Comparison of ENCODE assay signal across 8 mouse cellular contexts in the genomic region with DNA sequence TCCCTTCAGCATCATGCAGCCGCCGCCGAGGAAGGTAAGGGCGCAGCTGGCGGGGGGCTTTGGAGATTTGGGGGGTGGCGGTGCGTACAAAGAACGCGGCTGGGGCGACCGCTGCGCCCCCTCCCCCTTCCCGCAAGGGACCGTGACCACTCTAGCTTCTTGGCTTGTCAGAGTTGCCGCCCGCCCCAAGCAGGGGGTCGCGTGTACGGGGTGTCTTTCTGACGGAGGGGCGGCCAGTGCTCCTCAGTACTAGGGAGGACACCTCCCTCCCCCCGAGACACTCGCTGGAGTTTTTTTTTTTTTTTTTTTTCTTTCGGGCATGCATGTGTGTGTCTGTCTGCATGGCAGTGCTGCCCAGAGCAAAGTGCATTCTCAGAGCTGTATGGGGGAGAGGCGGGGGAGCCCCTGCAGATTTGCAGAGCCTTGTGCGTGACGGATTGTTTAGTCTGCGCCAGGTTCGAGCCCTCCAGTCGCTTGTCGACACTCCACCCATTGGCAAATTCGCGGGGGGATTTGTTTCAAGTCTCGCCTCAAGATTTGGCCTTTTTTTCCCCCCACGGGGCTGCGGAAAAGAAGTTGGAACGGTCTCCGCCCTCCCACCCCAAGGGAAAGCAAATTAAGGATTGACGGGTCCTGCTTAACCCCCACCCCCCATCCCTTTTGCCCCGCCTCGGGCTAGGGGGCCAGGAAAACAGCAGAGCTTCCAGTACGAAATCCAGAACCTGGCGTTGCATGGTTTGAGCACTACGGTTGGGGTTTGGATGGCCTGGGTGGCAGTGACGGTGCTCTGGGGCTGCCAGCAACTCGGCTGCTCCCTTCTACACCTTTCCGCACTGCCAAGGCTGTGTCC. TPM values are rescaled to one million over a fixed set of nuclear protein-coding genes. Genes with fewer than 3 reads are reported as not detected.
A peak's percentile ranks its signal among the peaks of the same experiment; 100 is the strongest.
DNase-seq lines count a peak whose midpoint lies in the region; ATAC-seq and TF ChIP-seq lines count a peak whose summit lies in the region.

No protein-coding gene starts in this region.

- H3K27me3 ChIP-seq in cerebellum, adult 2 months (ENCODE audit: control insufficient read depth, insufficient read depth, low read length): no peaks in the 10 kb centered on the region
- no peaks in the 10 kb centered on the region for H3K27me3 ChIP-seq in forebrain, postnatal 0 days (ENCODE audit: insufficient read depth, low read length)
- H3K27me3 ChIP-seq in kidney, adult 2 months (replicated peaks; ENCODE audit: control insufficient read depth, insufficient read depth, low read length): no peaks in the 10 kb centered on the region
- H3K27me3 ChIP-seq in liver, embryonic 14.5 days (ENCODE audit: control insufficient read depth, insufficient read depth, low read length): no peaks in the 10 kb centered on the region
- H3K27me3 ChIP-seq in neural tube, embryonic 13.5 days: no peaks in the 10 kb centered on the region

- H3K4me1 ChIP-seq in cerebellum, adult 2 months (ENCODE audit: control insufficient read depth, insufficient read depth, low read length): peaks cover 3% of the 10 kb centered on the region; the same call in 1 of the 2 replicates
- peaks cover 13% of the 10 kb centered on the region; the same call in 1 of the 2 replicates for H3K4me1 ChIP-seq in forebrain, postnatal 0 days (ENCODE audit: insufficient read depth)
- H3K4me1 ChIP-seq in kidney, adult 2 months (ENCODE audit: control insufficient read depth, insufficient read depth, low read length): peaks cover 12% of the 10 kb centered on the region; the same call in 1 of the 2 replicates
- peaks cover 0 to 17% of the 10 kb centered on the region in 2 experiments; a peak in 2 of 4 replicates for H3K4me1 ChIP-seq in liver, embryonic 14.5 days (replicated peaks; ENCODE audit: control insufficient read depth in 2 of 2, insufficient read depth in 2 of 2, low read length in 1 of 2)
- peaks cover 29% of the 10 kb centered on the region for H3K4me1 ChIP-seq in neural tube, embryonic 13.5 days (replicated peaks)

- peak overlapping the region; percentile 92 for H3K9ac ChIP-seq in forebrain, postnatal 0 days
- H3K9ac ChIP-seq in liver, embryonic 14.5 days (replicated peaks): peak overlapping the region; percentile 56
- H3K9ac ChIP-seq in neural tube, embryonic 13.5 days: peak overlapping the region; percentile 94

- DNase-seq in right cerebral cortex, postnatal 10 days (ENCODE audit: low spot score in 2 of 2): peak; percentile 47 to 69
- DNase-seq in right cerebral cortex, adult 18-20 months: no peak
- peak; percentile 48 to 55 for DNase-seq in cerebellum, adult 2 months
- DNase-seq in forebrain, postnatal 0 days: peak; percentile 56
- DNase-seq in kidney, adult 2 months: peak; percentile 52
- no peak for DNase-seq in liver, embryonic 14.5 days (ENCODE audit: low read depth in 3 of 3, low spot score in 3 of 3)
- no peak for DNase-seq in c-Kit-positive CD71-positive TER-119-positive erythroid progenitor cells, embryonic 14.5 days (ENCODE audit: low spot score)

- no peak for TF ChIP-seq POLR2A in cerebellum, adult 2 months (IDR thresholded peaks at IDR 0.05; ENCODE audit: borderline replicate concordance, insufficient read depth, low read length)
- TF ChIP-seq POLR2A in kidney, adult 2 months (IDR thresholded peaks at IDR 0.05; ENCODE audit: low read depth, low read length): no peak

- peak overlapping the region; percentile 75 for H3K4me2 ChIP-seq in forebrain, postnatal 0 days (ENCODE audit: low read depth)
- H3K4me2 ChIP-seq in liver, embryonic 14.5 days (ENCODE audit: low read depth): peak overlapping the region; percentile 80
- H3K4me2 ChIP-seq in neural tube, embryonic 13.5 days: peak overlapping the region; percentile 81

- peak; percentile 0; the same call in 1 of the 2 replicates for ATAC-seq in forebrain, postnatal 0 days
- no peak for ATAC-seq in liver, embryonic 14.5 days (ENCODE audit: insufficient read depth)
- peak; percentile 46 for ATAC-seq in neural tube, embryonic 13.5 days (ENCODE audit: low read depth)

- no peaks in the 10 kb centered on the region for H3K36me3 ChIP-seq in forebrain, postnatal 0 days (ENCODE audit: insufficient read depth)
- no peaks in the 10 kb centered on the region; the same call in 1 of the 2 replicates for H3K36me3 ChIP-seq in kidney, adult 2 months (ENCODE audit: control insufficient read depth, insufficient read depth, low read length)
- no peaks in the 10 kb centered on the region for H3K36me3 ChIP-seq in liver, embryonic 14.5 days (replicated peaks; ENCODE audit: control insufficient read depth, insufficient read depth, low read depth)
- H3K36me3 ChIP-seq in neural tube, embryonic 13.5 days: peaks cover 19% of the 10 kb centered on the region

- peak overlapping the region; percentile 75 for H3K27ac ChIP-seq in cerebellum, adult 2 months (ENCODE audit: insufficient read depth, low read length)
- H3K27ac ChIP-seq in forebrain, postnatal 0 days (ENCODE audit: low read depth, low read length): peak overlapping the region; percentile 97
- H3K27ac ChIP-seq in kidney, adult 2 months (ENCODE audit: insufficient read depth, low read depth, low read length): peak overlapping the region; percentile 92
- H3K27ac ChIP-seq in liver, embryonic 14.5 days: no peak overlapping the region
- peak overlapping the region; percentile 100 for H3K27ac ChIP-seq in neural tube, embryonic 13.5 days (replicated peaks)

- no peaks in the 10 kb centered on the region for H3K9me3 ChIP-seq in forebrain, postnatal 0 days (ENCODE audit: low read length)
- H3K9me3 ChIP-seq in liver, embryonic 14.5 days (ENCODE audit: control insufficient read depth, low read length): no peaks in the 10 kb centered on the region
- no peaks in the 10 kb centered on the region for H3K9me3 ChIP-seq in neural tube, embryonic 13.5 days

- under 1% methylated on average over 47 of the region's 47 CpGs for WGBS in cerebellum, adult 2 months
- WGBS in forebrain, postnatal 0 days: 6% methylated on average over 46 of the region's 47 CpGs
- WGBS in kidney, adult 2 months: 1% methylated on average over 46 of the region's 47 CpGs
- WGBS in liver, embryonic 14.5 days (ENCODE audit: insufficient replicate concordance): under 1% methylated on average over 47 of the region's 47 CpGs
- WGBS in neural tube, embryonic 13.5 days: under 1% methylated on average over 47 of the region's 47 CpGs

- H3K4me3 ChIP-seq in cerebellum, adult 2 months (replicated peaks; ENCODE audit: insufficient read depth, low read depth, low read length): peak overlapping the region; percentile 99
- peak overlapping the region; percentile 77 for H3K4me3 ChIP-seq in forebrain, postnatal 0 days (ENCODE audit: low read depth, low read length)
- peak overlapping the region; percentile 96 for H3K4me3 ChIP-seq in kidney, adult 2 months (ENCODE audit: insufficient read depth, low read depth, low read length)
- H3K4me3 ChIP-seq in liver, embryonic 14.5 days (ENCODE audit: insufficient read depth in 1 of 2, low read depth in 2 of 2, low read length in 2 of 2): peak overlapping the region; percentile 65 to 93
- H3K4me3 ChIP-seq in neural tube, embryonic 13.5 days: peak overlapping the region; percentile 77

- TF ChIP-seq EP300 in liver, embryonic 14.5 days (IDR thresholded peaks at IDR 0.05; ENCODE audit: low read depth): no peak

- TF ChIP-seq CTCF in cerebellum, adult 2 months (IDR thresholded peaks at IDR 0.05; ENCODE audit: borderline replicate concordance, insufficient read depth, low read depth, low read length): no peak
- TF ChIP-seq CTCF in forebrain, postnatal 0 days (IDR thresholded peaks at IDR 0.05; ENCODE audit: low read depth): no peak
- TF ChIP-seq CTCF in kidney, adult 2 months (conservative IDR thresholded peaks at IDR 0.05; ENCODE audit: insufficient read depth, insufficient read length, low read depth, low read length): no peak
- TF ChIP-seq CTCF in liver, embryonic 14.5 days (IDR thresholded peaks at IDR 0.05; ENCODE audit: low read depth): no peak

RNA-seq across cellular contexts. Expression of a gene that starts 16.6 kb away (rescaled TPM):
- 27.6 and 29.3 TPM in 2 replicates for polyA plus RNA-seq in cerebellum, adult 2 months (2012; rRNA removed)
- 59.6 and 66.8 TPM in 2 replicates for total RNA-seq in forebrain, postnatal 0 days (2014; rRNA removed)
- polyA plus RNA-seq in forebrain, postnatal 0 days (2015; fragmentation: Nextera tagmentation; extraction: Ambion mirVana): 24.7 and 36.3 TPM in 2 replicates
- polyA plus RNA-seq in kidney, adult 2 months (2012; rRNA removed): 5.3 and 7.1 TPM in 2 replicates
- polyA plus RNA-seq in liver, embryonic 14.5 days (2012; rRNA removed): 2.4 and 3.3 TPM in 2 replicates
- polyA plus RNA-seq in liver, embryonic 14.5 days (2014; fragmentation: Nextera tagmentation; extraction: Ambion mirVana): 3.1 and 3.4 TPM in 2 replicates
- polyA plus RNA-seq in neural tube, embryonic 13.5 days (2015; fragmentation: Nextera tagmentation; extraction: Ambion mirVana): 36.8 and 37.3 TPM in 2 replicates

Comparison
In these comparisons a context has a peak if more than half of its experiments do, and no peak if none do; other contexts are left out.
1. DNase-seq: peak in right cerebral cortex, postnatal 10 days (2 of 2), cerebellum, adult 2 months (2 of 2), forebrain, postnatal 0 days (single experiment) and kidney, adult 2 months (single experiment); none in right cerebral cortex, adult 18-20 months (single experiment), liver, embryonic 14.5 days (0 of 3) and c-Kit-positive CD71-positive TER-119-positive erythroid progenitor cells, embryonic 14.5 days (single experiment).
2. Peak in every context shown above with its lines, with median percentiles within 50 percentile points of each other: H3K4me3 ChIP-seq, H3K4me2 ChIP-seq and H3K9ac ChIP-seq.